Mouse (Mus musculus) spleen, adult 2 months (tissue): Measurements from ENCODE around the gene Slc30a10.

Source experiments
- CTCF ChIP-seq: fragments of 200-500 bp; IDR thresholded peaks from 2 replicates; pipeline ENCODE4 v1.5.1; 2011; ENCODE audit warnings: mild to moderate bottlenecking, inconsistent platforms; ENCODE audit not compliant: insufficient read depth, insufficient read length, insufficient replicate concordance; ENCODE audit errors: extremely low read depth
- POLR2A ChIP-seq: fragments of 200-500 bp; IDR thresholded peaks from 2 replicates; pipeline ENCODE4 v1.6.1; 2011; ENCODE audit warnings: low read depth, low read length, inconsistent platforms

DNA sequence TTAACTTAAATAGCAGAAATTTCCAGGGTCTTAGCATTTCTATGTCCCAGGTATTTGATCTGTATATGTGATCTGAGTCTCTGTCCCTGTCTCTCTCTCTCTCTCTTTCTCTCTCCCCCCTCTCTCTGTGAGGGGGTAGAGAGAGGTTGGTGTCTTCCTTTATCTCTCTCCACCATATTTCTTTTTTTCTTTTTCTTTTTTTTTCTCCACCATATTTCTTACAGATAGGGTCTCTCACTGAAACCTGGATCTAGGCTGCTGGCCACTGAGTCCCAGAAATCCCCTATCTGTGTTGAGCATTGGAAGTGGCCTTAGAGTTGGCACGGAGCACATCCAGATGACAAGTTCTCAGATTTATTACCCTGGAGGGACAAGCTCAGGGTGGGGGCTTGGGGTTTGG lies 18.8 kb downstream of the Slc30a10 start:
- no peak for TF ChIP-seq CTCF
- TF ChIP-seq POLR2A, result no peak
